Mouse (Mus musculus) CH12F3 (cell line): ENCODE measurements around the gene Chrnb2.

Experiments
- in situ Hi-C: fragments of 300-500 bp; cut with MboI; formaldehyde crosslinking; loops from 2 replicates; pipeline ENCODE4 v1.14.3; 2020; ENCODE audit warnings: low sequenced_read_pairs

The Chrnb2 gene

GRCm38 (mm10) chr3:89780102-89780501 lies 15.7 kb upstream of the Chrnb2 start:
- in situ Hi-C loops: no loop called here

GRCm38 (mm10) chr3:89776001-89776400 lies 11.6 kb upstream of the Chrnb2 start:
- in situ Hi-C loops: no loop called here

- in situ Hi-C loops: no loop called here
Observed at GRCm38 (mm10) chr3:89774236-89774960, 10.0 kb upstream of the Chrnb2 start.

GRCm38 (mm10) chr3:89773740-89774211 lies 9.3 kb upstream of the Chrnb2 start:
- in situ Hi-C loops: no loop called here

GRCm38 (mm10) chr3:89772968-89773709 lies 8.7 kb upstream of the Chrnb2 start, which contains the start of gene Ube2q1:
Gene Ube2q1, plus strand, starts transcription at chr3:89773616.
- in situ Hi-C loops: no loop called here

GRCm38 (mm10) chr3:89772588-89772967 lies 8.1 kb upstream of the Chrnb2 start:
- in situ Hi-C loops: no loop called here

- in situ Hi-C loops: no loop called here
Observed at GRCm38 (mm10) chr3:89770425-89771002, 6.1 kb upstream of the Chrnb2 start.

GRCm38 (mm10) chr3:89769584-89769983 lies 5.2 kb upstream of the Chrnb2 start:
- in situ Hi-C loops: no loop called here

- in situ Hi-C loops: no loop called here
Observed at GRCm38 (mm10) chr3:89759786-89760185, 4.6 kb downstream of the Chrnb2 start.

- in situ Hi-C loops: no loop called here
Observed at GRCm38 (mm10) chr3:89757851-89758250, 6.6 kb downstream of the Chrnb2 start.

- in situ Hi-C loops: no loop called here
Observed at GRCm38 (mm10) chr3:89755283-89755682, 9.1 kb downstream of the Chrnb2 start.

GRCm38 (mm10) chr3:89752307-89752706 lies 12.1 kb downstream of the Chrnb2 start:
- in situ Hi-C loops: no loop called here

GRCm38 (mm10) chr3:89738509-89738908 lies 25.9 kb downstream of the Chrnb2 start:
- in situ Hi-C loops: no loop called here

GRCm38 (mm10) chr3:89732091-89732490 lies 32.3 kb downstream of the Chrnb2 start:
- in situ Hi-C loops: no loop called here

GRCm38 (mm10) chr3:89730350-89731331 lies 33.8 kb downstream of the Chrnb2 start:
- in situ Hi-C loops: no loop called here

- in situ Hi-C loops: no loop called here
Observed at GRCm38 (mm10) chr3:89728848-89729247, 35.6 kb downstream of the Chrnb2 start.

GRCm38 (mm10) chr3:89727028-89727427 lies 37.4 kb downstream of the Chrnb2 start:
- in situ Hi-C loops: no loop called here

- in situ Hi-C loops: no loop called here
Observed at GRCm38 (mm10) chr3:89723400-89724084, 40.9 kb downstream of the Chrnb2 start.

GRCm38 (mm10) chr3:89722032-89722431 lies 42.4 kb downstream of the Chrnb2 start:
- in situ Hi-C loops: no loop called here

- in situ Hi-C loops: no loop called here
Observed at GRCm38 (mm10) chr3:89715967-89716256, 48.5 kb downstream of the Chrnb2 start.
